Comparison of ENCODE assay signal across 8 mouse cellular contexts in genomic region chr8:87708127-87708637, GRCm38 (mm10).
DNase-seq lines count a peak whose midpoint lies in the region; ATAC-seq lines count a peak whose summit lies in the region.

No protein-coding gene starts in this region.

- DNase-seq in adrenal gland, postnatal 14 days, result peak; percentile 24
- no peak for DNase-seq in adrenal gland, postnatal 10 days
- peak; percentile 64 to 66 for DNase-seq in cerebellum, postnatal 25 days
- no peak for DNase-seq in right cerebral cortex, postnatal 14 days
- no peak for DNase-seq in lung, postnatal 10 days

- WGBS in intestine, embryonic 15.5 days, result 19% methylated on average over 10 of the region's 11 CpGs
- WGBS in neural tube, embryonic 15.5 days, result 8% methylated on average over 11 of the region's 11 CpGs

- H3K4me2 ChIP-seq in intestine, embryonic 15.5 days (replicated peaks), result peak overlapping the region; percentile 49
- peak overlapping the region; percentile 49 for H3K4me2 ChIP-seq in neural tube, embryonic 15.5 days

- no peak overlapping the region for H3K9ac ChIP-seq in intestine, embryonic 15.5 days
- 0 out of 2 replicates have a peak overlapping the region, but pooled peaks have one; percentile 10 for H3K9ac ChIP-seq in neural tube, embryonic 15.5 days (replicated peaks)

- no peaks in the 10 kb centered on the region for H3K36me3 ChIP-seq in intestine, embryonic 15.5 days
- no peaks in the 10 kb centered on the region for H3K36me3 ChIP-seq in neural tube, embryonic 15.5 days

- H3K27ac ChIP-seq in intestine, embryonic 15.5 days, result no peak overlapping the region
- peak overlapping the region; percentile 68 for H3K27ac ChIP-seq in neural tube, embryonic 15.5 days (replicated peaks)

- peaks cover under 1% of the 10 kb centered on the region; the same call in 1 of the 2 replicates for H3K4me1 ChIP-seq in intestine, embryonic 15.5 days (replicated peaks)
- peaks cover 52% of the 10 kb centered on the region for H3K4me1 ChIP-seq in neural tube, embryonic 15.5 days

- no peak overlapping the region; the same call in 1 of the 2 replicates for H3K4me3 ChIP-seq in intestine, embryonic 15.5 days (replicated peaks)
- no peak overlapping the region for H3K4me3 ChIP-seq in neural tube, embryonic 15.5 days (replicated peaks)

- no peaks in the 10 kb centered on the region for H3K27me3 ChIP-seq in intestine, embryonic 15.5 days (replicated peaks)
- H3K27me3 ChIP-seq in neural tube, embryonic 15.5 days (replicated peaks), result 0 out of 2 replicates have a peak, but pooled peaks cover 3% of the 10 kb centered on the region

- ATAC-seq in intestine, embryonic 15.5 days, result 0 out of 2 replicates have a peak, but pooled peaks have one; percentile 55
- no peak for ATAC-seq in neural tube, embryonic 15.5 days (ENCODE audit: low FRiP score)
- no peak for ATAC-seq in inflammation-experienced regulatory T-cells, adult 6 months

- no peaks in the 10 kb centered on the region for H3K9me3 ChIP-seq in intestine, embryonic 15.5 days
- no peaks in the 10 kb centered on the region for H3K9me3 ChIP-seq in neural tube, embryonic 15.5 days (replicated peaks)

Comparison
In these comparisons a context has a peak if more than half of its experiments do, and no peak if none do; other contexts are left out.
1. DNase-seq: peak in adrenal gland, postnatal 14 days (single experiment) and cerebellum, postnatal 25 days (2 of 2); none in adrenal gland, postnatal 10 days (single experiment), right cerebral cortex, postnatal 14 days (single experiment) and lung, postnatal 10 days (single experiment).